Mouse (Mus musculus): ENCODE data around the gene Epc2.
"Not testable (repeated sequence)": the region's sequence is repeated elsewhere in the genome, so short reads cannot be mapped to it uniquely, and the experiment has no call there.

The Epc2 gene

GRCm38 (mm10) chr2:49472443-49472842 is 21.2 kb downstream of the Epc2 start:
- no peak for DNase-seq

- no peak for DNase-seq
Observed at GRCm38 (mm10) chr2:49482146-49482545, 30.9 kb downstream of the Epc2 start.

GRCm38 (mm10) chr2:49483382-49483781 is 32.1 kb downstream of the Epc2 start:
- no peak for DNase-seq

GRCm38 (mm10) chr2:49501435-49501834 is 50.1 kb downstream of the Epc2 start:
- no peak for DNase-seq

GRCm38 (mm10) chr2:49503596-49503995 is 52.3 kb downstream of the Epc2 start:
- peak; percentile 49 for DNase-seq

GRCm38 (mm10) chr2:49505151-49505550 is 53.9 kb downstream of the Epc2 start:
- DNase-seq: not testable (repeated sequence)

GRCm38 (mm10) chr2:49510832-49511231 is 59.5 kb downstream of the Epc2 start:
- no peak for DNase-seq

- DNase-seq: no peak
Observed at GRCm38 (mm10) chr2:49516011-49516410, 64.7 kb downstream of the Epc2 start.

- DNase-seq: no peak
Observed at GRCm38 (mm10) chr2:49520409-49520808, 69.1 kb downstream of the Epc2 start.

GRCm38 (mm10) chr2:49520989-49521388 is 69.7 kb downstream of the Epc2 start:
- DNase-seq: no peak

GRCm38 (mm10) chr2:49521564-49521963 is 70.3 kb downstream of the Epc2 start:
- no peak for DNase-seq

- no peak for DNase-seq
Observed at GRCm38 (mm10) chr2:49522578-49522977, 71.3 kb downstream of the Epc2 start.

- DNase-seq: no peak
Observed at GRCm38 (mm10) chr2:49537147-49537546, 85.9 kb downstream of the Epc2 start.

- DNase-seq: no peak
Observed at GRCm38 (mm10) chr2:49538056-49538455, 86.8 kb downstream of the Epc2 start.

GRCm38 (mm10) chr2:49539745-49540144 is 88.5 kb downstream of the Epc2 start:
- DNase-seq: no peak

- no peak for DNase-seq
Observed at GRCm38 (mm10) chr2:49547813-49548212, 96.5 kb downstream of the Epc2 start.

GRCm38 (mm10) chr2:49548492-49548891 is 97.2 kb downstream of the Epc2 start:
- DNase-seq: no peak

GRCm38 (mm10) chr2:49553096-49553495 is 101.8 kb downstream of the Epc2 start:
- no peak for DNase-seq

GRCm38 (mm10) chr2:49557339-49557738 is 106.1 kb downstream of the Epc2 start:
- no peak for DNase-seq

GRCm38 (mm10) chr2:49558361-49558760 is 107.1 kb downstream of the Epc2 start:
- DNase-seq: no peak

- no peak for DNase-seq
Observed at GRCm38 (mm10) chr2:49562688-49563350, 111.5 kb downstream of the Epc2 start.

- DNase-seq: no peak
Observed at GRCm38 (mm10) chr2:49569862-49570777, 118.8 kb downstream of the Epc2 start.

- DNase-seq: no peak
Observed at GRCm38 (mm10) chr2:49570778-49571101, 119.5 kb downstream of the Epc2 start.

GRCm38 (mm10) chr2:49571159-49571920 is 120.1 kb downstream of the Epc2 start:
- DNase-seq: no peak
